Mouse (Mus musculus): ENCODE results near the gene Lrrc61. TPM values are rescaled to one million over a fixed set of nuclear protein-coding genes. Genes with fewer than 3 reads are reported as not detected.

Gene Lrrc61
- polyA plus RNA-seq, 1 experiment from 2014 or later: 2.4 TPM

DNA sequence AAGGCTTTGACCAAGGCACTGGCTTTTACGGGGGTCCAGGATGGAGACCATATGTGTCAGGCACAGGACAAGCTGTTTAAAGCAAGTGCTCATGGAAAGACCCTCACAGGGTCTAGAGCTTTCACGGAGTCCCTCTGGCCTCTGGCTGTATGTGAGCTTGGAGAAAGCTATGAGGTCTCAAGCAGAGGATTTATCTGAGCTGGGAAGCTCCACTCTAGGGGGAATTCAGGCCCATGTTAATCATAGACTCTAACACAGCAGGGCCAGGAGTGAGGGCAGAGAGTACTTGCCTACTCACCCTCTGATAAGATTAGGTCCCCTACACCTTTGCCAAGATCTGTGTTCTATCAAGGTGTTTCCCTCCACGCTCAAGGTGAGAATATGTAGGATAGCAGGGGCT, 12.0 kb upstream of the Lrrc61 start:
- H3K4me3 ChIP-seq (ENCODE audit: low read depth, low read length): no peak overlapping the region
- peaks cover 7% of the 10 kb centered on the region for H3K4me1 ChIP-seq (ENCODE audit: insufficient read depth)
- H3K27me3 ChIP-seq (ENCODE audit: insufficient read depth, low read length): no peaks in the 10 kb centered on the region
- no peak overlapping the region for H3K9ac ChIP-seq (replicated peaks)
- H3K36me3 ChIP-seq (replicated peaks; ENCODE audit: insufficient read depth, low read length): no peaks in the 10 kb centered on the region
- H3K9me3 ChIP-seq (ENCODE audit: low read length): no peaks in the 10 kb centered on the region
- no peak overlapping the region for H3K4me2 ChIP-seq (ENCODE audit: low read depth, low read length)
- no peak overlapping the region for H3K27ac ChIP-seq (ENCODE audit: low read depth)
- TF ChIP-seq CTCF (IDR thresholded peaks at IDR 0.05; ENCODE audit: low read depth) (no peak), EP300 (IDR thresholded peaks at IDR 0.05; ENCODE audit: low read depth) (no peak)
- ATAC-seq (no peak), DNase-seq (peak; percentile 7)
- 76% methylated on average over 3 of the region's 3 CpGs for WGBS (ENCODE audit: insufficient replicate concordance)

DNA sequence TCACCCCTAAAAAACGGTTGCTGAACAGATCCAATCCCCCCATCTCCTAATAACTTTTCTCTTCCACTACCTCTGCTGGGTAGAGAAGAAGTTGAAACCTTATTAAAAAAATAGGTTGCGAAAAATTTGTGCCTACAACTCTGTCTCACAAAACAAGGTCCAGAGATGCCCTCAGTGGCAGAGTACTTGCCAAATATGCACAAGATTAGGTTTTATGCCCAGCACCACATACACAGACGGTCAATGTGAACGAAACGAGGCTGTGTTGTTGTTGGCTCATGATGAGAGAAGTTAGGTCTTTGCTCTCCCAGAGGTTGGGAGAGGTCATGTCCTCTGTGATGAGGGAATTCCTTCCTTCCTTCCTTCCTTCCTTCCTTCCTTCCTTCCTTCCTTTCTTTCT, 9.3 kb upstream of the Lrrc61 start:
- TF ChIP-seq EP300 (IDR thresholded peaks at IDR 0.05; ENCODE audit: low read depth): no peak
- no peak for TF ChIP-seq CTCF (IDR thresholded peaks at IDR 0.05; ENCODE audit: low read depth)
- ATAC-seq (no peak), DNase-seq (no peak)
- WGBS (ENCODE audit: insufficient replicate concordance): 73% methylated on average over 5 of the region's 5 CpGs
- Histone ChIP-seq H3K9ac (replicated peaks) (no peak overlapping the region), H3K27ac (ENCODE audit: low read depth) (no peak overlapping the region), H3K27me3 (ENCODE audit: insufficient read depth, low read length) (no peaks in the 10 kb centered on the region), H3K9me3 (ENCODE audit: low read length) (no peaks in the 10 kb centered on the region), H3K4me3 (ENCODE audit: low read depth, low read length) (no peak overlapping the region), H3K4me2 (ENCODE audit: low read depth, low read length) (no peak overlapping the region), H3K4me1 (ENCODE audit: insufficient read depth) (peaks cover 12% of the 10 kb centered on the region), H3K36me3 (replicated peaks; ENCODE audit: insufficient read depth, low read length) (no peaks in the 10 kb centered on the region)

DNA sequence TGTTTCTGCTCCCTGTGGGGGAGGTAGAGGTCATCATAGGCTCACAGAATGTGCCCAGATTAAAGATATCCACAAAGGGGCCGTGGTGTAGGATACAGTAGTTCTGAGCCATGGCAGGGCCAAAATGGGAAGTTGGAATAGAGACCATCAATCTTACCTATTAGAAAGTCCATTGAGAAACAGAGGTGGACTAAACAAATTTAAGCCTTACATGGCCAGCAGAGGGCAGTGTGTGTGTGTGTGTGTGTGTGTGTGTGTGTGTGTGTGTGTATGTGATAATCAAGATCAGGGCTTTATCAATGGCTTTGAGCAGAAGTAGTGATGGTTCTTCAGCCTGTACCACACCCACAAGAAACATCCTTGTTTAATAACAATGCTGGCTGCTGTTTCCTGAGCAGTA, 8.3 kb upstream of the Lrrc61 start:
- Histone ChIP-seq H3K9ac (replicated peaks) (no peak overlapping the region), H3K36me3 (replicated peaks; ENCODE audit: insufficient read depth, low read length) (no peaks in the 10 kb centered on the region), H3K4me3 (ENCODE audit: low read depth, low read length) (no peak overlapping the region), H3K27me3 (ENCODE audit: insufficient read depth, low read length) (no peaks in the 10 kb centered on the region), H3K4me1 (ENCODE audit: insufficient read depth) (peaks cover 12% of the 10 kb centered on the region), H3K4me2 (ENCODE audit: low read depth, low read length) (no peak overlapping the region), H3K27ac (ENCODE audit: low read depth) (no peak overlapping the region), H3K9me3 (ENCODE audit: low read length) (no peaks in the 10 kb centered on the region)
- ATAC-seq: peak; percentile 27; the same call in 1 of the 2 replicates
- peak; percentile 58 for DNase-seq
- no peak for TF ChIP-seq EP300 (IDR thresholded peaks at IDR 0.05; ENCODE audit: low read depth)
- peak; percentile 77 for TF ChIP-seq CTCF (IDR thresholded peaks at IDR 0.05; ENCODE audit: low read depth)
- WGBS (ENCODE audit: insufficient replicate concordance): 29% methylated on average over 1 of the region's 1 CpGs

DNA sequence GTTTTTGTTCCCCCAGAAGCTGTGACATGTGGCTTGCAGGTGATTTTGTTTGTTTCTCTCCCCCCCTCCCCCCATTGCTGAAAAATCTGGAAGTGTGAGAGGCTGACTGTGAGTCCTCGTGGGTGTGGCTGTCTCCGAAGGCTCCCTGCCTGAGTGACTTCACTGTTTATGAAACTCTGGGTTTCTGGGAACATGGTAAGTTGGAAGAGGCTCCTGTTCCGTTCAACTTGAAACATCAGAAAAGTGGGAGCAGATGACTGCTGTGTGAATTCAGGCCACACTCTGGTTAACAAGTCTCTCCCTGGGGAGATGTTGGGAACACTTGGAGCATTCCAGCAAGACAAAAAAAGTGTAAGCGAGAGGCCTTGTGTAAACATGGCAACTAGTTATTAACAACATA, 7.7 kb upstream of the Lrrc61 start:
- TF ChIP-seq CTCF (IDR thresholded peaks at IDR 0.05; ENCODE audit: low read depth): no peak
- no peak for TF ChIP-seq EP300 (IDR thresholded peaks at IDR 0.05; ENCODE audit: low read depth)
- DNase-seq (no peak), ATAC-seq (no peak)
- Histone ChIP-seq H3K36me3 (replicated peaks; ENCODE audit: insufficient read depth, low read length) (no peaks in the 10 kb centered on the region), H3K27me3 (ENCODE audit: insufficient read depth, low read length) (no peaks in the 10 kb centered on the region), H3K9me3 (ENCODE audit: low read length) (no peaks in the 10 kb centered on the region), H3K4me3 (ENCODE audit: low read depth, low read length) (no peak overlapping the region), H3K4me1 (ENCODE audit: insufficient read depth) (peaks cover 12% of the 10 kb centered on the region), H3K27ac (ENCODE audit: low read depth) (no peak overlapping the region), H3K9ac (replicated peaks) (no peak overlapping the region), H3K4me2 (ENCODE audit: low read depth, low read length) (no peak overlapping the region)
- 58% methylated on average over 4 of the region's 4 CpGs for WGBS (ENCODE audit: insufficient replicate concordance)

DNA sequence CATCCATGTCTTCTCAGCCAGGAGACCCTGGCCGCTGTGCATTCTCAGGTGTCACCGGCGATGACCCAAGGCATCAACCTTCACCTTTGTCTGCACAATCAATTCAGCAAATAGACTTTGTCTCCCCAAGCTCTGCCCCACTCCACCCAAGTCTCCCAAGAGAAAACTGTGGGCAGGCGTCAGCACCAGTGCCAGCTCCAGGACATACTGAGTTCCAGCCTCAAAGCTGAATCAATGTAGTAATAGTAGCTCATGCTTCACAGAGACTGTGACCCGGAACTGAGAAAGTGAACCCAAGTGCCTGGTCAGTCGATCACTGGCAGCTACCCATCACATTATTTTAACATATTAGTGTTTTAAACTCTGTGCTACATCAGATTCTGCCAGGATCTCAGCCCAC, 6.3 kb upstream of the Lrrc61 start:
- Histone ChIP-seq H3K4me3 (ENCODE audit: low read depth, low read length) (no peak overlapping the region), H3K27ac (ENCODE audit: low read depth) (peak overlapping the region; percentile 26), H3K4me1 (ENCODE audit: insufficient read depth) (peaks cover 8% of the 10 kb centered on the region), H3K27me3 (ENCODE audit: insufficient read depth, low read length) (no peaks in the 10 kb centered on the region), H3K9me3 (ENCODE audit: low read length) (no peaks in the 10 kb centered on the region), H3K9ac (replicated peaks) (no peak overlapping the region), H3K4me2 (ENCODE audit: low read depth, low read length) (no peak overlapping the region), H3K36me3 (replicated peaks; ENCODE audit: insufficient read depth, low read length) (no peaks in the 10 kb centered on the region)
- TF ChIP-seq EP300 (IDR thresholded peaks at IDR 0.05; ENCODE audit: low read depth) (no peak), CTCF (IDR thresholded peaks at IDR 0.05; ENCODE audit: low read depth) (no peak)
- WGBS (ENCODE audit: insufficient replicate concordance): 57% methylated on average over 6 of the region's 6 CpGs
- ATAC-seq (peak; percentile 66; the same call in 1 of the 2 replicates), DNase-seq (no peak)

DNA sequence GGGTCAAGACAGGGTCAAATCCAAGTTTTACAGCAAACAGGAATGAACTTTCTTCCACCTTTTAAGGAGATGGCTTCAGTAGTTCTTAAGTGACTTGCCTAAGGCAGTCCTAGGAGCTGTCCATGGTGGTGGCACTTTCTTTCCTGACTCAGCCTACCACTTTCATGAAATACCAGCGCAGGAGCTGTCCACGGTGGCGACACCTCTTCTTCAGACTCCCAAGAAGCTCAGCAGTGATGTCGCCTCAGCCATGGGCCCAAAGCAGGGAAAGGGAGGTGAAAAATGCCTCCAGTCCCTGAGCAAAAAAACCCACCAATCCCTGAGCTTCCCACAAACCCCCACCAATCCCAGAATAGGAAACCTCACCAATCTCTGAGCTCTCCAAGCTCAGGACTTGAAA, 1.7 kb upstream of the Lrrc61 start:
- H3K36me3 ChIP-seq (replicated peaks; ENCODE audit: insufficient read depth, low read length): no peaks in the 10 kb centered on the region
- H3K9me3 ChIP-seq (ENCODE audit: low read length): no peaks in the 10 kb centered on the region
- H3K27ac ChIP-seq (ENCODE audit: low read depth): no peak overlapping the region
- H3K4me2 ChIP-seq (ENCODE audit: low read depth, low read length): no peak overlapping the region
- WGBS (ENCODE audit: insufficient replicate concordance): 50% methylated on average over 4 of the region's 4 CpGs
- ATAC-seq: no peak
- no peaks in the 10 kb centered on the region for H3K27me3 ChIP-seq (ENCODE audit: insufficient read depth, low read length)
- DNase-seq: peak; percentile 47
- H3K4me1 ChIP-seq (ENCODE audit: insufficient read depth): peaks cover 20% of the 10 kb centered on the region
- no peak for TF ChIP-seq EP300 (IDR thresholded peaks at IDR 0.05; ENCODE audit: low read depth)
- no peak for TF ChIP-seq CTCF (IDR thresholded peaks at IDR 0.05; ENCODE audit: low read depth)
- H3K4me3 ChIP-seq (ENCODE audit: low read depth, low read length): no peak overlapping the region
- no peak overlapping the region for H3K9ac ChIP-seq (replicated peaks)

DNA sequence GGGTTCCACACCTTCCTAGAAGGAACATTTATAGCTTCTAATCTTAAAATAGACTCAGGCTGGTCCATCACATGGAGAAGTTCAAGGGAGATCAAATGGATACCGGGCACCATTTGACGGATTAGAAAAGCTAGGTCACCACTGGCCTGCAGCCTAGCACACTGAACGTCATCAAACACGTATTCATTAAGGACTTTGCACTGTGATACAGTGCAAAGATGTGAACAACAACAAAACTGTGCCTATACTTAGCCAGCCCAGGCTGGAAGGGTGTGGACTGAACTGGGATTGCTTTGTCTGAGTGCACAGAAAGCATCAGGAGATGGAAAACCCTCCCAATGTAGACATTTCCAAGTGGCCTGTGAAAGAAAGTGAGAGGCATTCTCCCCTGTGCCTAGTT, 777 bp upstream of the Lrrc61 start:
- 78% methylated on average over 4 of the region's 4 CpGs for WGBS (ENCODE audit: insufficient replicate concordance)

More for the DNA sequence above, 777 bp upstream of the Lrrc61 start:
- Histone ChIP-seq H3K4me3 (ENCODE audit: low read depth, low read length) (peak overlapping the region; percentile 56; the same call in 1 of the 2 replicates), H3K9me3 (ENCODE audit: low read length) (no peaks in the 10 kb centered on the region), H3K9ac (replicated peaks) (peak overlapping the region; percentile 65), H3K4me1 (ENCODE audit: insufficient read depth) (peaks cover 16% of the 10 kb centered on the region), H3K4me2 (ENCODE audit: low read depth, low read length) (peak overlapping the region; percentile 76), H3K36me3 (replicated peaks; ENCODE audit: insufficient read depth, low read length) (no peaks in the 10 kb centered on the region), H3K27ac (ENCODE audit: low read depth) (peak overlapping the region; percentile 96), H3K27me3 (ENCODE audit: insufficient read depth, low read length) (no peaks in the 10 kb centered on the region)
- no peak for TF ChIP-seq CTCF (IDR thresholded peaks at IDR 0.05; ENCODE audit: low read depth)
- TF ChIP-seq EP300 (IDR thresholded peaks at IDR 0.05; ENCODE audit: low read depth): no peak
- ATAC-seq: peak; percentile 40
- DNase-seq: no peak
